Mouse (Mus musculus) kidney, embryonic 16.5 days (tissue): ENCODE measurements around the gene Olfr320. TPM values are rescaled to one million over a fixed set of nuclear protein-coding genes. Genes with fewer than 3 reads are reported as not detected.

ENCODE experiments used
- polyA plus RNA-seq: library from polyadenylated mRNA; unstranded; fragments of >200 nt; fragmentation: Nextera tagmentation; extraction: Ambion mirVana; gene quantifications from 2 replicates; pipeline ENCODE4 v1.2.1, GENCODE M21; 2015

Gene Olfr320
- polyA plus RNA-seq, 1 experiment from 2014 or later = 0.05 TPM

Other genes with a start within 250 kb of the Olfr320 start
- gene Gm12253, start 248.5 kb upstream of the Olfr320 start, polyA plus RNA-seq = not detected in 2 replicates
- not detected in 2 replicates for gene Lypd9, start 228.2 kb upstream of the Olfr320 start, polyA plus RNA-seq
- not detected in 2 replicates for gene Olfr30, start 218.8 kb upstream of the Olfr320 start, polyA plus RNA-seq
- gene Olfr332, start 188.5 kb upstream of the Olfr320 start, polyA plus RNA-seq = not detected in 2 replicates
- gene Olfr331, start 178.5 kb upstream of the Olfr320 start, polyA plus RNA-seq = not detected in 2 replicates
- not detected in 2 replicates for gene Olfr330, start 146.3 kb upstream of the Olfr320 start, polyA plus RNA-seq
- not detected in 2 replicates for gene Olfr329-ps, start 134.7 kb upstream of the Olfr320 start, polyA plus RNA-seq
- 0.14 TPM in 1 of 2 replicates, not detected in the other for gene Olfr328, start 125.5 kb upstream of the Olfr320 start, polyA plus RNA-seq
- gene Olfr224, start 110.5 kb upstream of the Olfr320 start, polyA plus RNA-seq = not detected in 2 replicates
- gene Olfr325, start 103.4 kb upstream of the Olfr320 start, polyA plus RNA-seq = not detected in 2 replicates
- not detected in 2 replicates for gene Olfr324, start 86.0 kb upstream of the Olfr320 start, polyA plus RNA-seq
- not detected in 2 replicates for gene 2210407C18Rik, start 65.0 kb upstream of the Olfr320 start, polyA plus RNA-seq
- gene Olfr323, start 50.6 kb upstream of the Olfr320 start, polyA plus RNA-seq = not detected in 2 replicates
- gene Trim58, start 40.6 kb upstream of the Olfr320 start, polyA plus RNA-seq = 0.10 TPM in 1 of 2 replicates, not detected in the other
- 0.04 and 0.12 TPM in 2 replicates for gene Olfr322, start 22.3 kb upstream of the Olfr320 start, polyA plus RNA-seq
- not detected in 2 replicates for gene Olfr319, start 18.1 kb downstream of the Olfr320 start, polyA plus RNA-seq
- gene Olfr318, start 42.9 kb downstream of the Olfr320 start, polyA plus RNA-seq = not detected in 2 replicates
- not detected in 2 replicates for gene Olfr317, start 58.1 kb downstream of the Olfr320 start, polyA plus RNA-seq
- not detected in 2 replicates for gene Olfr316, start 71.6 kb downstream of the Olfr320 start, polyA plus RNA-seq
- gene Olfr315, start 92.1 kb downstream of the Olfr320 start, polyA plus RNA-seq = not detected in 2 replicates
- gene Olfr314, start 101.9 kb downstream of the Olfr320 start, polyA plus RNA-seq = not detected in 2 replicates
- gene Fam183b, start 120.9 kb downstream of the Olfr320 start, polyA plus RNA-seq = 0.31 and 0.85 TPM in 2 replicates
- not detected in 2 replicates for gene Olfr313, start 133.9 kb downstream of the Olfr320 start, polyA plus RNA-seq
- not detected in 2 replicates for gene Olfr312, start 148.1 kb downstream of the Olfr320 start, polyA plus RNA-seq
- not detected in 2 replicates for gene Olfr311, start 158.2 kb downstream of the Olfr320 start, polyA plus RNA-seq
- 10.2 and 10.6 TPM in 2 replicates for gene Gm12258, start 166.1 kb downstream of the Olfr320 start, polyA plus RNA-seq
- 9.1 and 9.4 TPM in 2 replicates for gene 2810021J22Rik, start 186.1 kb downstream of the Olfr320 start, polyA plus RNA-seq
- 6.0 and 7.3 TPM in 2 replicates for gene Zfp39, start 223.1 kb downstream of the Olfr320 start, polyA plus RNA-seq
- 0.10 TPM in 1 of 2 replicates, not detected in the other for gene Btnl10, start 236.8 kb downstream of the Olfr320 start, polyA plus RNA-seq